In genomic region chr6:147105529-147105928, GRCm38 (mm10) we compare ENCODE assay signal across 26 mouse cellular contexts. TPM values are rescaled to one million over a fixed set of nuclear protein-coding genes. Genes with fewer than 3 reads are reported as not detected.
DNase-seq lines count a peak whose midpoint lies in the region; ATAC-seq and TF ChIP-seq lines count a peak whose summit lies in the region.
"Had no signal": no experiment of that assay in that cellular context is flagged by ENCODE, and none has a peak within 500 bp of the region (broad histone marks: within the 10 kb centered on the region; RNA-seq: fewer than 3 reads in every experiment).

No protein-coding gene starts in this region.

- 100% methylated on average over 1 of the region's 1 CpGs for WGBS in forebrain, embryonic 14.5 days
- 92% methylated on average over 1 of the region's 1 CpGs for WGBS in forebrain, embryonic 11.5 days
- 100% methylated on average over 1 of the region's 1 CpGs for WGBS in midbrain, embryonic 11.5 days
- 100% methylated on average over 1 of the region's 1 CpGs for WGBS in midbrain, embryonic 14.5 days
- WGBS in neural tube, embryonic 11.5 days, result 91% methylated on average over 1 of the region's 1 CpGs
- 90% methylated on average over 1 of the region's 1 CpGs for WGBS in neural tube, embryonic 15.5 days
- 97% methylated on average over 1 of the region's 1 CpGs for WGBS in stomach, postnatal 0 days

- peaks cover 39% of the 10 kb centered on the region for H3K36me3 ChIP-seq in forebrain, embryonic 14.5 days (ENCODE audit: control insufficient read depth, insufficient read depth, low read length)
- H3K36me3 ChIP-seq in forebrain, embryonic 11.5 days (ENCODE audit: control insufficient read depth, insufficient read depth, low read length), result 0 out of 2 replicates have a peak, but pooled peaks cover 2% of the 10 kb centered on the region
- H3K36me3 ChIP-seq in midbrain, embryonic 11.5 days (ENCODE audit: control insufficient read depth, insufficient read depth, low read length), result peaks cover 4% of the 10 kb centered on the region
- peaks cover 49% of the 10 kb centered on the region for H3K36me3 ChIP-seq in midbrain, embryonic 14.5 days (ENCODE audit: control insufficient read depth, insufficient read depth, low read length)
- 0 out of 2 replicates have a peak, but pooled peaks cover 3% of the 10 kb centered on the region for H3K36me3 ChIP-seq in neural tube, embryonic 11.5 days (ENCODE audit: control insufficient read depth, insufficient read depth, low read length)
- peaks cover 58% of the 10 kb centered on the region for H3K36me3 ChIP-seq in neural tube, embryonic 15.5 days
- peaks cover 10% of the 10 kb centered on the region; the same call in 1 of the 2 replicates for H3K36me3 ChIP-seq in stomach, postnatal 0 days (ENCODE audit: control insufficient read depth, insufficient read depth, low read length)

- H3K4me1 ChIP-seq in forebrain, embryonic 14.5 days (ENCODE audit: control insufficient read depth, insufficient read depth, low read length), result no peaks in the 10 kb centered on the region
- H3K4me1 ChIP-seq in forebrain, embryonic 11.5 days (replicated peaks; ENCODE audit: control insufficient read depth, insufficient read depth, low read length), result no peaks in the 10 kb centered on the region
- H3K4me1 ChIP-seq in midbrain, embryonic 11.5 days (ENCODE audit: control insufficient read depth, insufficient read depth, low read length), result no peaks in the 10 kb centered on the region
- no peaks in the 10 kb centered on the region for H3K4me1 ChIP-seq in midbrain, embryonic 14.5 days (ENCODE audit: control insufficient read depth, insufficient read depth, low read length)
- no peaks in the 10 kb centered on the region for H3K4me1 ChIP-seq in neural tube, embryonic 11.5 days (ENCODE audit: control insufficient read depth, insufficient read depth, low read length)
- peaks cover 6% of the 10 kb centered on the region; the same call in 1 of the 2 replicates for H3K4me1 ChIP-seq in neural tube, embryonic 15.5 days
- H3K4me1 ChIP-seq in stomach, postnatal 0 days (replicated peaks; ENCODE audit: control insufficient read depth, insufficient read depth), result no peaks in the 10 kb centered on the region
- H3K4me1 ChIP-seq: forebrain, embryonic 12.5 days had no signal

- no peak overlapping the region for H3K4me2 ChIP-seq in forebrain, embryonic 14.5 days (ENCODE audit: low read length)
- H3K4me2 ChIP-seq in forebrain, embryonic 11.5 days (ENCODE audit: low read depth, low read length, severe bottlenecking), result no peak overlapping the region
- H3K4me2 ChIP-seq in midbrain, embryonic 11.5 days, result no peak overlapping the region
- no peak overlapping the region for H3K4me2 ChIP-seq in midbrain, embryonic 14.5 days (ENCODE audit: low read length)
- H3K4me2 ChIP-seq in neural tube, embryonic 11.5 days (ENCODE audit: low read depth), result no peak overlapping the region
- no peak overlapping the region for H3K4me2 ChIP-seq in neural tube, embryonic 15.5 days
- H3K4me2 ChIP-seq in stomach, postnatal 0 days (replicated peaks; ENCODE audit: low read depth), result no peak overlapping the region
- H3K4me2 ChIP-seq: forebrain, embryonic 12.5 days; heart, embryonic 12.5 days; heart, embryonic 15.5 days; hindbrain, embryonic 14.5 days had no signal

- TF ChIP-seq CTCF in stomach, postnatal 0 days (IDR thresholded peaks at IDR 0.05; ENCODE audit: low read depth), result no peak

- no peak for DNase-seq in forebrain, embryonic 14.5 days (ENCODE audit: low spot score)
- DNase-seq in forebrain, embryonic 11.5 days (ENCODE audit: low spot score), result no peak
- no peak for DNase-seq in midbrain, embryonic 11.5 days (ENCODE audit: low spot score, missing footprints)
- DNase-seq in midbrain, embryonic 14.5 days, result no peak
- DNase-seq in neural tube, embryonic 11.5 days (ENCODE audit: low spot score), result no peak
- no peak for DNase-seq in stomach, postnatal 0 days (ENCODE audit: low spot score)
- DNase-seq: adrenal gland, postnatal 10 days; adrenal gland, postnatal 36 days; B cell, adult 2 months; cerebellum, adult 18-20 months; cerebellum, adult 9-10 months; cerebellum, postnatal 14 days; forebrain, postnatal 0 days; gastrocnemius, adult 2 months; gastrocnemius, postnatal 14 days; heart, adult 11 months; heart, postnatal 10 days; heart, postnatal 36 days had no signal

- H3K27ac ChIP-seq in forebrain, embryonic 14.5 days (ENCODE audit: low read depth, low read length), result no peak overlapping the region
- no peak overlapping the region for H3K27ac ChIP-seq in forebrain, embryonic 11.5 days (ENCODE audit: low read depth, low read length)
- H3K27ac ChIP-seq in midbrain, embryonic 11.5 days (ENCODE audit: low read depth, low read length), result no peak overlapping the region
- H3K27ac ChIP-seq in midbrain, embryonic 14.5 days (replicated peaks; ENCODE audit: low read depth, low read length), result no peak overlapping the region
- no peak overlapping the region for H3K27ac ChIP-seq in neural tube, embryonic 11.5 days (ENCODE audit: low read depth, low read length)
- H3K27ac ChIP-seq in neural tube, embryonic 15.5 days (replicated peaks), result no peak overlapping the region
- no peak overlapping the region for H3K27ac ChIP-seq in stomach, postnatal 0 days (replicated peaks)
- H3K27ac ChIP-seq: forebrain, embryonic 12.5 days; gastrocnemius, adult 2 months; heart, embryonic 15.5 days; hindbrain, embryonic 14.5 days; hindbrain, postnatal 0 days had no signal

- 0 out of 2 replicates have a peak, but pooled peaks have one; percentile 18 for ATAC-seq in forebrain, embryonic 14.5 days
- ATAC-seq in forebrain, embryonic 11.5 days (replicated peaks; ENCODE audit: low FRiP score), result no peak
- 0 out of 2 replicates have a peak, but pooled peaks have one; percentile 16 for ATAC-seq in midbrain, embryonic 11.5 days (ENCODE audit: low FRiP score)
- no peak for ATAC-seq in midbrain, embryonic 14.5 days (ENCODE audit: low FRiP score, low TSS enrichment)
- peak; percentile 31; the same call in 1 of the 2 replicates for ATAC-seq in neural tube, embryonic 11.5 days (ENCODE audit: insufficient read depth, low FRiP score, low TSS enrichment)
- ATAC-seq in neural tube, embryonic 15.5 days (ENCODE audit: low FRiP score), result no peak
- no peak for ATAC-seq in stomach, postnatal 0 days (ENCODE audit: low FRiP score, low TSS enrichment)
- ATAC-seq: forebrain, postnatal 0 days; hindbrain, postnatal 0 days; inflammation-experienced regulatory T-cells, adult 6 months had no signal

- H3K9me3 ChIP-seq in forebrain, embryonic 14.5 days (replicated peaks; ENCODE audit: control insufficient read depth, low read length), result no peaks in the 10 kb centered on the region
- H3K9me3 ChIP-seq in forebrain, embryonic 11.5 days (ENCODE audit: control insufficient read depth, low read length), result no peaks in the 10 kb centered on the region
- no peaks in the 10 kb centered on the region for H3K9me3 ChIP-seq in midbrain, embryonic 11.5 days (ENCODE audit: control insufficient read depth, low read length)
- H3K9me3 ChIP-seq in midbrain, embryonic 14.5 days (ENCODE audit: control insufficient read depth, low read length), result no peaks in the 10 kb centered on the region
- no peaks in the 10 kb centered on the region for H3K9me3 ChIP-seq in neural tube, embryonic 11.5 days (ENCODE audit: control insufficient read depth, low read length)
- no peaks in the 10 kb centered on the region for H3K9me3 ChIP-seq in neural tube, embryonic 15.5 days (replicated peaks)
- no peaks in the 10 kb centered on the region for H3K9me3 ChIP-seq in stomach, postnatal 0 days (ENCODE audit: control insufficient read depth, low read length)
- H3K9me3 ChIP-seq: forebrain, embryonic 12.5 days; heart, embryonic 12.5 days; heart, embryonic 15.5 days had no signal

- no peak for TF ChIP-seq EP300 in stomach, postnatal 0 days (optimal IDR thresholded peaks at IDR 0.05)

- no peak overlapping the region for H3K9ac ChIP-seq in forebrain, embryonic 14.5 days (ENCODE audit: low read length)
- no peak overlapping the region for H3K9ac ChIP-seq in forebrain, embryonic 11.5 days (ENCODE audit: low read length)
- no peak overlapping the region for H3K9ac ChIP-seq in midbrain, embryonic 11.5 days (ENCODE audit: low read length)
- no peak overlapping the region for H3K9ac ChIP-seq in midbrain, embryonic 14.5 days (replicated peaks; ENCODE audit: low read length)
- H3K9ac ChIP-seq in neural tube, embryonic 11.5 days (ENCODE audit: low read length), result no peak overlapping the region
- no peak overlapping the region for H3K9ac ChIP-seq in neural tube, embryonic 15.5 days (replicated peaks)
- H3K9ac ChIP-seq in stomach, postnatal 0 days (ENCODE audit: low read length), result no peak overlapping the region
- H3K9ac ChIP-seq: forebrain, embryonic 12.5 days; forebrain, postnatal 0 days; heart, embryonic 12.5 days; heart, embryonic 15.5 days; hindbrain, embryonic 14.5 days had no signal

- H3K27me3 ChIP-seq in forebrain, embryonic 14.5 days (replicated peaks; ENCODE audit: control insufficient read depth, insufficient read depth, low read length), result no peaks in the 10 kb centered on the region
- no peaks in the 10 kb centered on the region for H3K27me3 ChIP-seq in forebrain, embryonic 11.5 days (ENCODE audit: control insufficient read depth, insufficient read depth, low read length)
- H3K27me3 ChIP-seq in midbrain, embryonic 11.5 days (ENCODE audit: control insufficient read depth, insufficient read depth, low read length), result no peaks in the 10 kb centered on the region
- H3K27me3 ChIP-seq in midbrain, embryonic 14.5 days (ENCODE audit: control insufficient read depth, insufficient read depth, low read length), result no peaks in the 10 kb centered on the region
- H3K27me3 ChIP-seq in neural tube, embryonic 11.5 days (ENCODE audit: control insufficient read depth, insufficient read depth, low read length), result no peaks in the 10 kb centered on the region
- no peaks in the 10 kb centered on the region for H3K27me3 ChIP-seq in neural tube, embryonic 15.5 days (replicated peaks)
- H3K27me3 ChIP-seq in stomach, postnatal 0 days (ENCODE audit: control insufficient read depth, insufficient read depth, low read length), result no peaks in the 10 kb centered on the region
- H3K27me3 ChIP-seq: CH12.LX; forebrain, embryonic 12.5 days; heart, embryonic 12.5 days; heart, embryonic 15.5 days had no signal

- H3K4me3 ChIP-seq in forebrain, embryonic 14.5 days (ENCODE audit: low read depth, low read length), result no peak overlapping the region
- H3K4me3 ChIP-seq in forebrain, embryonic 11.5 days (ENCODE audit: low read depth, low read length), result no peak overlapping the region
- no peak overlapping the region for H3K4me3 ChIP-seq in midbrain, embryonic 11.5 days (ENCODE audit: low read depth, low read length)
- no peak overlapping the region for H3K4me3 ChIP-seq in midbrain, embryonic 14.5 days (replicated peaks; ENCODE audit: low read depth, low read length)
- H3K4me3 ChIP-seq in neural tube, embryonic 11.5 days (ENCODE audit: low read depth, low read length), result no peak overlapping the region
- no peak overlapping the region for H3K4me3 ChIP-seq in neural tube, embryonic 15.5 days (replicated peaks)
- H3K4me3 ChIP-seq in stomach, postnatal 0 days (ENCODE audit: low read depth, low read length), result no peak overlapping the region
- H3K4me3 ChIP-seq: forebrain, embryonic 12.5 days; gastrocnemius, adult 2 months; heart, embryonic 12.5 days; heart, embryonic 15.5 days had no signal

RNA-seq across cellular contexts. Expression of gene Klhl42, which starts 14.3 kb away (rescaled TPM):
- polyA plus RNA-seq in forebrain, embryonic 14.5 days (2014; fragmentation: Nextera tagmentation; extraction: Ambion mirVana), result 6.3 and 7.5 TPM in 2 replicates
- 8.4 and 9.0 TPM in 2 replicates for polyA plus RNA-seq in forebrain, embryonic 11.5 days (2014; fragmentation: Nextera tagmentation; extraction: Ambion mirVana)
- polyA plus RNA-seq in midbrain, embryonic 11.5 days (2014; fragmentation: Nextera tagmentation; extraction: Ambion mirVana), result 8.6 and 9.3 TPM in 2 replicates
- 7.3 and 8.9 TPM in 2 replicates for polyA plus RNA-seq in midbrain, embryonic 14.5 days (2014; fragmentation: Nextera tagmentation; extraction: Ambion mirVana)
- polyA plus RNA-seq in neural tube, embryonic 11.5 days (2014; fragmentation: Nextera tagmentation; extraction: Ambion mirVana), result 8.4 and 10.0 TPM in 2 replicates
- polyA plus RNA-seq in neural tube, embryonic 15.5 days (2015; fragmentation: Nextera tagmentation; extraction: Ambion mirVana), result 7.4 and 7.5 TPM in 2 replicates
- polyA plus RNA-seq in stomach, postnatal 0 days (2015; fragmentation: Nextera tagmentation; extraction: Ambion mirVana), result 4.0 and 4.5 TPM in 2 replicates

RNA-seq across cellular contexts. Expression of gene Mansc4, which starts 18.7 kb away (rescaled TPM):
- 0.56 and 0.91 TPM in 2 replicates for polyA plus RNA-seq in forebrain, embryonic 14.5 days (2014; fragmentation: Nextera tagmentation; extraction: Ambion mirVana)
- polyA plus RNA-seq in forebrain, embryonic 11.5 days (2014; fragmentation: Nextera tagmentation; extraction: Ambion mirVana), result 0.72 and 1.1 TPM in 2 replicates
- 0.72 and 0.83 TPM in 2 replicates for polyA plus RNA-seq in midbrain, embryonic 11.5 days (2014; fragmentation: Nextera tagmentation; extraction: Ambion mirVana)
- 0.19 and 0.66 TPM in 2 replicates for polyA plus RNA-seq in midbrain, embryonic 14.5 days (2014; fragmentation: Nextera tagmentation; extraction: Ambion mirVana)
- 0.22 and 0.32 TPM in 2 replicates for polyA plus RNA-seq in neural tube, embryonic 11.5 days (2014; fragmentation: Nextera tagmentation; extraction: Ambion mirVana)
- 1.1 and 1.2 TPM in 2 replicates for polyA plus RNA-seq in neural tube, embryonic 15.5 days (2015; fragmentation: Nextera tagmentation; extraction: Ambion mirVana)
- 2.4 and 3.2 TPM in 2 replicates for polyA plus RNA-seq in stomach, postnatal 0 days (2015; fragmentation: Nextera tagmentation; extraction: Ambion mirVana)

Comparison
In these comparisons a context has a peak if more than half of its experiments do, and no peak if none do; other contexts are left out.
1. ATAC-seq: peak in forebrain, embryonic 14.5 days (single experiment), midbrain, embryonic 11.5 days (single experiment) and neural tube, embryonic 11.5 days (single experiment); none in forebrain, embryonic 11.5 days (single experiment), midbrain, embryonic 14.5 days (single experiment), neural tube, embryonic 15.5 days (single experiment) and stomach, postnatal 0 days (single experiment).